13 mouse cellular contexts compared by ENCODE assay signal in genomic region chr16:96761225-96761624, GRCm38 (mm10).
DNase-seq lines count a peak whose midpoint lies in the region; ATAC-seq and TF ChIP-seq lines count a peak whose summit lies in the region.
"Had no signal": no experiment of that assay in that cellular context is flagged by ENCODE, and none has a peak within 500 bp of the region (broad histone marks: within the 10 kb centered on the region; RNA-seq: fewer than 3 reads in every experiment).

No protein-coding gene starts in this region.

- no peak overlapping the region for H3K4me2 ChIP-seq in forebrain, postnatal 0 days (ENCODE audit: low read depth)
- H3K4me2 ChIP-seq: heart, embryonic 15.5 days; liver, embryonic 13.5 days had no signal

- WGBS in forebrain, postnatal 0 days: 27% methylated on average over 12 of the region's 12 CpGs
- WGBS in midbrain, embryonic 10.5 days: 49% methylated on average over 12 of the region's 12 CpGs

- H3K4me3 ChIP-seq in forebrain, postnatal 0 days (ENCODE audit: low read depth, low read length): no peak overlapping the region
- H3K4me3 ChIP-seq in midbrain, embryonic 10.5 days: no peak overlapping the region
- H3K4me3 ChIP-seq: heart, embryonic 15.5 days; liver, embryonic 13.5 days had no signal

- peaks cover 4% of the 10 kb centered on the region for H3K4me1 ChIP-seq in forebrain, postnatal 0 days (ENCODE audit: insufficient read depth)
- peaks cover 32% of the 10 kb centered on the region for H3K4me1 ChIP-seq in midbrain, embryonic 10.5 days
- H3K4me1 ChIP-seq: liver, embryonic 13.5 days had no signal

- DNase-seq in CD4-positive helper T cell, adult 2 months (ENCODE audit: low read depth, low spot score): peak; percentile 5
- DNase-seq in R1 (ENCODE audit: low read depth, low spot score): peak; percentile 37
- DNase-seq in forebrain, postnatal 0 days: no peak
- no peak for DNase-seq in midbrain, embryonic 10.5 days (ENCODE audit: low spot score)
- no peak for DNase-seq in layer of hippocampus, postnatal 25 days (ENCODE audit: extremely low spot score in 1 of 2, low spot score in 1 of 2)
- DNase-seq in heart, postnatal 36 days: no peak
- DNase-seq: kidney, adult 18-20 months; liver, embryonic 13.5 days; spleen, adult 18-20 months had no signal

- no peak overlapping the region for H3K27ac ChIP-seq in forebrain, postnatal 0 days (ENCODE audit: low read depth, low read length)
- 0 out of 2 replicates have a peak overlapping the region, but pooled peaks have one; percentile 29 for H3K27ac ChIP-seq in midbrain, embryonic 10.5 days (replicated peaks)
- H3K27ac ChIP-seq: heart, embryonic 15.5 days; liver, embryonic 13.5 days had no signal

- H3K27me3 ChIP-seq in forebrain, postnatal 0 days (ENCODE audit: insufficient read depth, low read length): no peaks in the 10 kb centered on the region
- peaks cover 7% of the 10 kb centered on the region; the same call in 1 of the 2 replicates for H3K27me3 ChIP-seq in midbrain, embryonic 10.5 days (ENCODE audit: low read depth, poor library complexity, severe bottlenecking)

- intact Hi-C loops in heart, postnatal 36 days (cut with DNase I): no loop called here

- no peaks in the 10 kb centered on the region for H3K9me3 ChIP-seq in forebrain, postnatal 0 days (ENCODE audit: low read length)
- H3K9me3 ChIP-seq in midbrain, embryonic 10.5 days (replicated peaks): no peaks in the 10 kb centered on the region
- H3K9me3 ChIP-seq: heart, embryonic 15.5 days; liver, embryonic 13.5 days had no signal

- ATAC-seq in forebrain, postnatal 0 days: peak; percentile 23; the same call in 1 of the 2 replicates
- ATAC-seq in CD4-positive, CD25-positive, alpha-beta regulatory T cell, adult 4 months: no peak
- no peak for ATAC-seq in erythroblast, adult 5-6 weeks (replicated peaks; ENCODE audit: low FRiP score, poor library complexity, severe bottlenecking)
- ATAC-seq: activated CD4-positive, CD25-positive, alpha-beta regulatory T cell, adult 4 months had no signal

- H3K9ac ChIP-seq in forebrain, postnatal 0 days: no peak overlapping the region
- H3K9ac ChIP-seq: heart, embryonic 15.5 days; liver, embryonic 13.5 days had no signal

- no peaks in the 10 kb centered on the region; the same call in 1 of the 2 replicates for H3K36me3 ChIP-seq in forebrain, postnatal 0 days (ENCODE audit: insufficient read depth)
- no peaks in the 10 kb centered on the region for H3K36me3 ChIP-seq in midbrain, embryonic 10.5 days
- H3K36me3 ChIP-seq: heart, embryonic 15.5 days; liver, embryonic 13.5 days had no signal

- TF ChIP-seq CTCF in forebrain, postnatal 0 days (IDR thresholded peaks at IDR 0.05; ENCODE audit: low read depth): no peak

Comparison
In these comparisons a context has a peak if more than half of its experiments do, and no peak if none do; other contexts are left out.
1. DNase-seq: peak in CD4-positive helper T cell, adult 2 months (single experiment) and R1 (single experiment); none in forebrain, postnatal 0 days (single experiment), midbrain, embryonic 10.5 days (single experiment), layer of hippocampus, postnatal 25 days (0 of 2) and heart, postnatal 36 days (0 of 2).